Mouse (Mus musculus) lung, adult 2 months (tissue): ENCODE measurements around the gene Cphx1. TPM values are rescaled to one million over a fixed set of nuclear protein-coding genes. Genes with fewer than 3 reads are reported as not detected.
"Not testable (repeated sequence)": the region's sequence is repeated elsewhere in the genome, so short reads cannot be mapped to it uniquely, and the experiment has no call there.

ENCODE experiments used
- DNase-seq: peaks from one replicate; pipeline ENCODE4 v3.0.0; 2022
- H3K4me1 ChIP-seq: fragments of 200-500 bp; 2 replicates; pipeline ENCODE4 v1.6.1; 2011; ENCODE audit warnings: low read length; ENCODE audit not compliant: control insufficient read depth, insufficient read depth
- H3K4me3 ChIP-seq: fragments of 200-500 bp; replicated peaks from 2 replicates; pipeline ENCODE3; 2011; ENCODE audit warnings: low read depth, mild to moderate bottlenecking, control low read depth, low read length; ENCODE audit errors: extremely low read depth
- WGBS: fragments of 180-500 bp; shearing (Covaris S2); methylation state at CpG from one replicate; pipeline ENCODE4 v1.1.7; 2018; 5-methylcytosine and 5-hydroxymethylcytosine counted together
- polyA plus RNA-seq: library from polyadenylated mRNA; depleted of rRNA; stranded (reverse); fragments of >200 nt; gene quantifications from 2 replicates; pipeline ENCODE4 v1.2.3, GENCODE M21; 2012; rRNA removed

Cphx1 gene
- polyA plus RNA-seq = not detected in 2 replicates

DNA sequence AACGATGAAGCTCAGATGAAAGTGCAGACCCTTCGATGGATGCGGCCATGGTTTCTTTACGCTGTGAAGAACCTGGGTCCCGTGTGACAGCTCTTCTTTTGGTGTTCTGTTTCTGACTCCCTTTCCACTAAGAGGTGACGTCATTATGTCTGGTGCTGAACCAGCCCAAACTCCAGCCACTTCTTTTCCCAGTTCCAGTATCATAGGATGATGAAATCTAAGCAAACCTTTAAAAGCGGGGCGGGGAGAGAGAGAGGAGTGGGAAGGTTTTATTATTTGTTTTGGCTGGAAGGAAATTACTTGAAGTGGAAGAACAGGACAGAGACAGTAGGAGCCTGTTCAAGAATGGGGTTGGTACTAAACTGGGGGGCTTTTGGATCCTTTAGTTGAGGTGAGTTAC lies at the start of gene Cphx1:
Cphx1 (plus strand) TSS at position 301 of the 400 bp plus-strand sequence.
- H3K4me1 ChIP-seq, DNase-seq, H3K4me3 ChIP-seq: not testable (repeated sequence)
- no CpG with 5 or more reads among the region's 8 CpGs for WGBS

DNA sequence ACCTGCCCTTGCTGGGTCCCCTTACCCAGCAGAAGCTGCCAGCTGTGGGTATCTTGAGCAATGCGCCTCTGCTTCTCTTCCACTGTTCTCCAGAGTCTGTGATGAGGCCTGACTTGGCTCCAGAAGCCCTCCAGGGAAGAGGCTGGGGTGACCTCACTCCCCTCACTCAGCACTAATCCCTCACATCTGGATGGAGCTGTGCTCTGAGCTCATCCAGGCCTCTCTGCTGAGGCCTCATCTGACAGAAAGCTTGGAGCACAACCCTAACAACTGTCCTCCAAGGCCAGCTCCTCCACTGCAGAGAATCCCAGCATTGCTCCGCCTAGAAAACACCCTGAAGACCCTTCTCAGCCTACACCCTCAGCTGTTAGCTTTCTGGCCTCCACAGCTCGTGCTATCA lies 43.5 kb upstream of the Cphx1 start:
- H3K4me1 ChIP-seq, DNase-seq, H3K4me3 ChIP-seq: not testable (repeated sequence)
- no CpG with 5 or more reads among the region's 3 CpGs for WGBS

DNA sequence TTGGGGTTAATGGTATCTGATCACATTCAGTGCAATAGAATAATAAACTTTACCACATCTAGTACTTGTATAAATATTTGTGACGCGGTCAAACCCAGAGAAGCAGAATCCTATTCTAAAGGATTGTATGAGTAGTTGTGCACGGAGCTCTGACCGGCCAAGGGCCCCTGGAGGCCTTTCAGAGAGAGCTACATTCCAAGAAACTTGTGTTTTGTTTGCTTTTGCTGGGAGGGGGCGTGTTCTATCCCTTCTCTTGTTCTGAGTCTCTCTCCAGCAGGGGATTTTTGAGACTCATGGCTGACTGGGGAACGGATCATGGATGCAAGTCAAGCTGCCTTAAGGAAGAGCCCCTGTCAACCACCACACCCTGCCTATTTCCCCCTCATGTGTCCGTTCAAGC lies 42.4 kb upstream of the Cphx1 start:
- DNase-seq, H3K4me1 ChIP-seq, H3K4me3 ChIP-seq: not testable (repeated sequence)
- no CpG with 5 or more reads among the region's 7 CpGs for WGBS

DNA sequence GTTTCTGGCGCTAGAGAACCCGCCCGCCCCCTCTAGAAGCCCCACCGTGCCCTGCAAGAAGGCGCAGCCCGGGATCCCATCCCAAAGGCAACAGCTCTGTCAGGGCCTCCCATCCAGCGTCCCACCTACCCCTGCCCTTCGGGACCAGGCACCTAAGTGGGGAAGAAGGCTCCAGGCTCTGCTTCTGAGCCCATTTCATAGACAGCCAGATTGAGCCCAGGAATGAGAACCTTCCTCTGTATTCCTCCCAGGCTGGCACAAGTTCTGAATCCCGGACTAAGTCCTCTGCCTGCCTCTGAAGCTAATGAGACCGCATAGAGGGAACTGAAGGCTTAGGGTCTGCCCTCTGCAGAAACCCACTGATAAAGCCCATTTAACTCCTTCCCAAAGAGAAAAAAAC lies 35.1 kb upstream of the Cphx1 start, which contains the start of gene Plac9a:
Plac9a (minus strand) TSS at position 101 of the 400 bp plus-strand sequence.
- DNase-seq, H3K4me3 ChIP-seq, H3K4me1 ChIP-seq: not testable (repeated sequence)
- WGBS = no CpG with 5 or more reads among the region's 10 CpGs

GRCm38 (mm10) chr14:25905243-25905642 lies 32.9 kb upstream of the Cphx1 start:
- H3K4me1 ChIP-seq, DNase-seq, H3K4me3 ChIP-seq: not testable (repeated sequence)
- WGBS = 86% methylated on average over 1 of the region's 5 CpGs

- WGBS = no CpG with 5 or more reads among the region's 9 CpGs
- not testable (repeated sequence) for DNase-seq, H3K4me1 ChIP-seq
Observed at GRCm38 (mm10) chr14:25907272-25907671, 30.8 kb upstream of the Cphx1 start.

GRCm38 (mm10) chr14:25908976-25909375 lies 29.1 kb upstream of the Cphx1 start:
- DNase-seq, H3K4me1 ChIP-seq, H3K4me3 ChIP-seq: not testable (repeated sequence)
- no CpG with 5 or more reads among the region's 8 CpGs for WGBS

More at GRCm38 (mm10) chr14:25907272-25907671, 30.8 kb upstream of the Cphx1 start:
- not testable (repeated sequence) for H3K4me3 ChIP-seq

GRCm38 (mm10) chr14:25918427-25919170 lies 19.5 kb upstream of the Cphx1 start:
- not testable (repeated sequence) for H3K4me1 ChIP-seq, DNase-seq, H3K4me3 ChIP-seq
- no CpG with 5 or more reads among the region's 5 CpGs for whole genome bisulfite sequencing

- H3K4me1 ChIP-seq, DNase-seq, H3K4me3 ChIP-seq: not testable (repeated sequence)
- WGBS = no CpG with 5 or more reads among the region's 44 CpGs
Observed at GRCm38 (mm10) chr14:25926814-25927561, 11.1 kb upstream of the Cphx1 start.

- H3K4me3 ChIP-seq, DNase-seq, H3K4me1 ChIP-seq: not testable (repeated sequence)
- WGBS = no CpG with 5 or more reads among the region's 10 CpGs
Observed at GRCm38 (mm10) chr14:25927562-25927881, 10.6 kb upstream of the Cphx1 start, which contains the start of gene Tmem254a. Gene Tmem254a, minus strand, starts transcription at chr14:25927672.

- not testable (repeated sequence) for DNase-seq, H3K4me1 ChIP-seq, H3K4me3 ChIP-seq
- no CpG with 5 or more reads among the region's 5 CpGs for WGBS
Observed at GRCm38 (mm10) chr14:25936867-25937630, 1.1 kb upstream of the Cphx1 start.

GRCm38 (mm10) chr14:25957861-25958260 lies 19.8 kb downstream of the Cphx1 start:
- no CpG with 5 or more reads among the region's 3 CpGs for WGBS
- not testable (repeated sequence) for H3K4me1 ChIP-seq, H3K4me3 ChIP-seq, DNase-seq

DNA sequence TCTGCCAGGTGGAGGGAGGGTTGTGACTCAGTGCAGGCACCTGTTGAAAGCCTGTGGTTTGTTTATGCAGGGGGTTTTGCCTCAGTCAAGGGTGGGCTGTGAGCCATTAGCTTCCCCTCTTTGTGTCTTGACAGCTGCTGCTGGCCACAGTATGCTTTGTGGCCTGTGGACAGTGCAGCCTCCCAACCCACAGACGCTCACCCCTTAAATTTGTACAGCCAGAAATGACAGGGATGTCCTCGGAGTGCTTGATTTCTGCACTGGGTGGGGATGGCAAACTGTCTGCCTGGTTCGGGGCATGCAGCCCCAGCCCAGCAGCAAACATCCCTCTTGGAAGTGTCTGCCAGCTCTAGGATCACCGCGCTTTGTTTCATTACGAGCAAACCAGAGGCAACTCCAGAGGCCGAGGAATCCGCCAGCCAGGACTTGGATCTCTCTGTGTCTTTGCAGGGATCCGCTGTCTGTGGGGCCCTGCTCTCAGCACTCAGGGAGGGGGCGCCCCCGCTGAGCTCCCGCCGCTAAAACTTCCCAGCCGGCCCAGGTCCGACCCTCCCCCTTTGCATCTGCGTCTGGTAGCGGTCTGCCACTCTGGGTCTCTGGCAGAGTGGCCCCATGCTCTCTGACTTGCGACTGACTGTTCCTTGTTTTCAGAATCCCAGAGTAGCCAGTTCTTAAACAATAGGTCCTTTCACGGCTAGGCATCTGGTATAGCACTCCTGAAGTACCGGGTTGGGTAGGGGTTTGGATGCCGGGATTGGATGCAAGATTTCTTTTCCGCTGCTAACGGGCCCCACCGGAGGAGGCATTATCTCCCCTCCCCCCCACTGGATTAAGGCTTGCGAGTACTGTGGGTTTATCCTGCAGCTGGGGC lies 40.5 kb downstream of the Cphx1 start, which contains the start of gene Duxbl1:
Duxbl1 (plus strand) TSS at position 207 of the 871 bp plus-strand sequence.
- H3K4me3 ChIP-seq, DNase-seq: not testable (repeated sequence)
- WGBS = no CpG with 5 or more reads among the region's 25 CpGs

DNA sequence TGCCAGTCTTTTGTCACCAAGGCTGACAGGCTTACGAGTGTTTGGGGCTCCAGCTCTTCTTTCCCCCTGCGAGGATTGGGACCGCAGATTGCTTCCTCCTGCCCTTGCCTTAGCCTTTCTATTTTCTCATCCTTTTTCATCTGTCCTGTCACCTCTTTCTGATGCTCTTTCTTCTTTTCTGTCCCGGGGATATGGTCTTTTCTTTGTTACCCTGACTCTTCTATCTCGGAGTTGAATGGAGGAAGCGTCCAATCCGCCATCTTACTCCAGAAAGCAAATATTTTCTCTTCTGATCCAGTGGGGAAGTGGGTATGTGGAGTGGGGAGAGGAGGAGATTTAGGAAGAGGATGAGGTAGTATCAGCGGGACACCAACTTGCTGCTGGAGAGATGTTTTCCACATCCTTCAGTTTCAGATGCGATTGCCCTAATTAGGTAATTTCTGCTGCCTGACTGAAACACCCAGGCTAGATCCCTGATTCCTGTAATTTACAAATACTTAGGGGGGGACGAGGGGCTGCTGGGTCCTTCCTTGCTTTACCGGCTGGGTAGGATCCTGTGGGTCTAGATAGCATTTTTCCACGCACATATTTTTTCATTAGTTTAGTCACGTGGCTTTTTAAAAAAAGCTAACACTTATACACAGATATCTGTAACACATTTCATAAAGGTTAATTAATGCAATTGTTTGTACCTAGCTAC lies 41.3 kb downstream of the Cphx1 start:
- not testable (repeated sequence) for H3K4me1 ChIP-seq, H3K4me3 ChIP-seq, DNase-seq
- 11% methylated on average over 8 of the region's 13 CpGs for WGBS

More for the DNA sequence above, 40.5 kb downstream of the Cphx1 start, which contains the start of gene Duxbl1:
- not testable (repeated sequence) for H3K4me1 ChIP-seq
